Mouse (Mus musculus) lung, adult 18-20 months (tissue): ENCODE measurements around the gene Med18.
"Not testable (repeated sequence)": the region's sequence is repeated elsewhere in the genome, so short reads cannot be mapped to it uniquely, and the experiment has no call there.

Experiments
- DNase-seq, 2 experiments: peaks; one replicate each; pipeline ENCODE4 v3.0.0; 2022; ENCODE audit warnings: mixed read lengths in 2 of 2

The Med18 gene

GRCm38 (mm10) chr4:132482104-132482503 lies 18.4 kb upstream of the Med18 start:
- not testable (repeated sequence) for DNase-seq

GRCm38 (mm10) chr4:132477833-132478232 lies 14.1 kb upstream of the Med18 start:
- DNase-seq = no peak

GRCm38 (mm10) chr4:132475895-132476878 lies 12.5 kb upstream of the Med18 start:
- DNase-seq = peak; percentile 31 to 57

- DNase-seq = peak; percentile 64 to 79
These were observed 10.9 kb upstream of the Med18 start for GRCm38 (mm10) chr4:132474631-132475030.

GRCm38 (mm10) chr4:132473411-132473810 lies 9.7 kb upstream of the Med18 start:
- DNase-seq = no peak

GRCm38 (mm10) chr4:132469873-132470272 lies 6.2 kb upstream of the Med18 start:
- DNase-seq = no peak

GRCm38 (mm10) chr4:132464255-132464613 lies 513 bp upstream of the Med18 start:
- DNase-seq = no peak

GRCm38 (mm10) chr4:132462836-132463235 lies 885 bp downstream of the Med18 start:
- no peak for DNase-seq

GRCm38 (mm10) chr4:132460225-132460624 lies 3.5 kb downstream of the Med18 start:
- no peak for DNase-seq

- DNase-seq = no peak
These were observed 8.2 kb downstream of the Med18 start for GRCm38 (mm10) chr4:132455561-132455960.

- peak; percentile 23 to 51 for DNase-seq
These were observed 8.6 kb downstream of the Med18 start for GRCm38 (mm10) chr4:132455146-132455545.

- DNase-seq = no peak
These were observed 9.5 kb downstream of the Med18 start for GRCm38 (mm10) chr4:132454216-132454615.

GRCm38 (mm10) chr4:132449778-132450177 lies 13.9 kb downstream of the Med18 start:
- peak in 1 of 2 experiments; percentile 12 for DNase-seq

GRCm38 (mm10) chr4:132446105-132446504 lies 17.6 kb downstream of the Med18 start:
- no peak for DNase-seq

- DNase-seq = no peak
These were observed 19.2 kb downstream of the Med18 start for GRCm38 (mm10) chr4:132444516-132444915.

- no peak for DNase-seq
These were observed 25.9 kb downstream of the Med18 start for GRCm38 (mm10) chr4:132437857-132438256.

GRCm38 (mm10) chr4:132432717-132433372 lies 30.9 kb downstream of the Med18 start:
- no peak for DNase-seq

- DNase-seq = no peak
These were observed 35.6 kb downstream of the Med18 start for GRCm38 (mm10) chr4:132428022-132428542.

- no peak for DNase-seq
These were observed 36.2 kb downstream of the Med18 start for GRCm38 (mm10) chr4:132427493-132427892.

GRCm38 (mm10) chr4:132426021-132426420 lies 37.7 kb downstream of the Med18 start:
- no peak for DNase-seq

GRCm38 (mm10) chr4:132424765-132425164 lies 39.0 kb downstream of the Med18 start:
- no peak for DNase-seq

GRCm38 (mm10) chr4:132421923-132422782 lies 41.6 kb downstream of the Med18 start, which contains the start of gene Phactr4:
Gene Phactr4, minus strand, starts transcription at chr4:132422489.
- peak; percentile 98 to 99 for DNase-seq

- no peak for DNase-seq
These were observed 42.2 kb downstream of the Med18 start for GRCm38 (mm10) chr4:132421556-132421922.
